In the genomic region with DNA sequence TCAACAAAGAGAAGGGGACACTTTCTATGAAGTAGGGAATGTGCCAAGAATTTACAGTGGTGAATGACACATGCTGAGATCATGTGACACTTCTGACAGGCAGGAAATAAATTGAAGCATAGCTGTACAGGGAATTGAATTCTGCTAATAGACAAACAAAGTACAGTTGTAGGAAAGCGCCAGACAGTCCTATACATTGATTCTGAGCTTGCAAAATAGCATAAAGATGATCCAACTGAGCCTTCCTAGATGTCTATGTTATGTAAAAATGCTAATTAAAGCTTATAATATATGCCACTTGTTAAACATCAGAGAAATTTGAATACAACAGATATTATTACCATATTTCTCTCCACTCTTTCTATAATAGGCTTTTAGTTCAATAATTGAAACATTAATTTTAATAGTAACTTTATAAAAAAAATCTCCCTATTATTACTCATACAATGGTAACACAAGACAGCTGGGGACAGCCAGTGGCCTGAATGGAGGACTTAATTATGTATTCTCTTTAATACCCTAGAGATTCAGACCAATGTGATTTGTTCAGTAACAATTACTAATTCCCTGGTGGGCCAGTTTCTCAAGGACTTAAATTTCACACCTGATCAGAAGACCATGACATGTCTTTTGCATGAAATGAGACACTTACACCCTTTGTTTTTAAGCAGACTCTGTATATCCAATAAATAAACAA, we compare ENCODE assay signal across 27 mouse cellular contexts.
DNase-seq lines count a peak whose midpoint lies in the region; ATAC-seq lines count a peak whose summit lies in the region.
"Had no signal": no experiment of that assay in that cellular context is flagged by ENCODE, and none has a peak within 500 bp of the region (broad histone marks: within the 10 kb centered on the region; RNA-seq: fewer than 3 reads in every experiment).

No protein-coding gene starts in this region.

- no peak overlapping the region for H3K4me2 ChIP-seq in hindbrain, embryonic 11.5 days (replicated peaks; ENCODE audit: low read depth, low read length)
- H3K4me2 ChIP-seq in hindbrain, embryonic 16.5 days (ENCODE audit: low read length), result no peak overlapping the region
- no peak overlapping the region for H3K4me2 ChIP-seq in midbrain, embryonic 12.5 days (replicated peaks)
- no peak overlapping the region for H3K4me2 ChIP-seq in neural tube, embryonic 11.5 days (ENCODE audit: low read depth)
- no peak overlapping the region for H3K4me2 ChIP-seq in neural tube, embryonic 15.5 days
- H3K4me2 ChIP-seq: embryonic facial prominence, embryonic 12.5 days; embryonic facial prominence, embryonic 15.5 days; heart, embryonic 12.5 days; heart, embryonic 15.5 days; hindbrain, embryonic 15.5 days had no signal

- intact Hi-C loops in left cerebral cortex, postnatal 4 days (cut with DNase I), result no loop called here

- H3K9ac ChIP-seq in hindbrain, embryonic 11.5 days (ENCODE audit: low read depth, low read length), result no peak overlapping the region
- H3K9ac ChIP-seq in hindbrain, embryonic 16.5 days (ENCODE audit: low read depth, low read length), result no peak overlapping the region
- no peak overlapping the region for H3K9ac ChIP-seq in midbrain, embryonic 12.5 days (replicated peaks)
- H3K9ac ChIP-seq in neural tube, embryonic 11.5 days (ENCODE audit: low read length), result no peak overlapping the region
- H3K9ac ChIP-seq in neural tube, embryonic 15.5 days (replicated peaks), result no peak overlapping the region
- H3K9ac ChIP-seq: embryonic facial prominence, embryonic 12.5 days; embryonic facial prominence, embryonic 15.5 days; forebrain, postnatal 0 days; heart, embryonic 12.5 days; heart, embryonic 15.5 days; hindbrain, embryonic 15.5 days had no signal

- H3K4me1 ChIP-seq in hindbrain, embryonic 11.5 days (replicated peaks; ENCODE audit: control insufficient read depth, insufficient read depth, low read length), result no peaks in the 10 kb centered on the region
- no peaks in the 10 kb centered on the region for H3K4me1 ChIP-seq in hindbrain, embryonic 16.5 days (ENCODE audit: control insufficient read depth, insufficient read depth, low read depth, low read length)
- no peaks in the 10 kb centered on the region for H3K4me1 ChIP-seq in midbrain, embryonic 12.5 days
- no peaks in the 10 kb centered on the region for H3K4me1 ChIP-seq in midbrain, embryonic 10.5 days
- no peaks in the 10 kb centered on the region for H3K4me1 ChIP-seq in neural tube, embryonic 11.5 days (ENCODE audit: control insufficient read depth, insufficient read depth, low read length)
- H3K4me1 ChIP-seq in neural tube, embryonic 15.5 days, result no peaks in the 10 kb centered on the region
- H3K4me1 ChIP-seq: embryonic facial prominence, embryonic 12.5 days; embryonic facial prominence, embryonic 15.5 days; heart, embryonic 12.5 days; heart, embryonic 15.5 days; hindbrain, embryonic 10.5 days; hindbrain, embryonic 15.5 days had no signal

- DNase-seq in hindbrain, embryonic 11.5 days (ENCODE audit: low spot score), result no peak
- DNase-seq in midbrain, embryonic 10.5 days (ENCODE audit: low spot score), result no peak
- no peak for DNase-seq in neural tube, embryonic 11.5 days (ENCODE audit: low spot score)
- no peak for DNase-seq in left cerebral cortex, postnatal 4 days
- DNase-seq: adrenal gland, adult 2 months; adrenal gland, postnatal 14 days; B cell, adult 2 months; cerebellum, adult 11 months; cerebellum, adult 2 months; cerebellum, adult 9-11 months; cerebellum, postnatal 25 days; forebrain, postnatal 0 days; gastrocnemius, postnatal 25 days; heart, adult 18-20 months; heart, postnatal 10 days; heart, postnatal 36 days had no signal

- H3K27me3 ChIP-seq in hindbrain, embryonic 11.5 days (ENCODE audit: control insufficient read depth, insufficient read depth, low read length), result no peaks in the 10 kb centered on the region
- H3K27me3 ChIP-seq in hindbrain, embryonic 16.5 days (replicated peaks; ENCODE audit: control insufficient read depth, insufficient read depth, low read length), result no peaks in the 10 kb centered on the region
- no peaks in the 10 kb centered on the region for H3K27me3 ChIP-seq in midbrain, embryonic 12.5 days
- no peaks in the 10 kb centered on the region for H3K27me3 ChIP-seq in midbrain, embryonic 10.5 days (ENCODE audit: low read depth, poor library complexity, severe bottlenecking)
- H3K27me3 ChIP-seq in neural tube, embryonic 11.5 days (ENCODE audit: control insufficient read depth, insufficient read depth, low read length), result no peaks in the 10 kb centered on the region
- H3K27me3 ChIP-seq in neural tube, embryonic 15.5 days (replicated peaks), result no peaks in the 10 kb centered on the region
- H3K27me3 ChIP-seq: embryonic facial prominence, embryonic 12.5 days; embryonic facial prominence, embryonic 15.5 days; heart, embryonic 12.5 days; heart, embryonic 15.5 days; hindbrain, embryonic 15.5 days had no signal

- no peak overlapping the region for H3K27ac ChIP-seq in hindbrain, embryonic 11.5 days (ENCODE audit: low read depth, low read length)
- H3K27ac ChIP-seq in hindbrain, embryonic 16.5 days (ENCODE audit: low read depth, low read length), result no peak overlapping the region
- H3K27ac ChIP-seq in midbrain, embryonic 12.5 days (replicated peaks), result no peak overlapping the region
- H3K27ac ChIP-seq in midbrain, embryonic 10.5 days (replicated peaks), result no peak overlapping the region
- no peak overlapping the region for H3K27ac ChIP-seq in neural tube, embryonic 11.5 days (ENCODE audit: low read depth, low read length)
- H3K27ac ChIP-seq in neural tube, embryonic 15.5 days (replicated peaks), result no peak overlapping the region
- H3K27ac ChIP-seq: embryonic facial prominence, embryonic 12.5 days; embryonic facial prominence, embryonic 15.5 days; heart, embryonic 15.5 days; hindbrain, embryonic 10.5 days; hindbrain, embryonic 15.5 days had no signal

- peak; percentile 84 for ATAC-seq in hindbrain, embryonic 11.5 days (ENCODE audit: low FRiP score)
- no peak for ATAC-seq in hindbrain, embryonic 16.5 days
- peak; percentile 70 for ATAC-seq in midbrain, embryonic 12.5 days (ENCODE audit: low FRiP score, low read depth)
- 0 out of 2 replicates have a peak, but pooled peaks have one; percentile 72 for ATAC-seq in neural tube, embryonic 11.5 days (ENCODE audit: insufficient read depth, low FRiP score, low TSS enrichment)
- no peak for ATAC-seq in neural tube, embryonic 15.5 days (ENCODE audit: low FRiP score)
- ATAC-seq: CD4-positive, CD25-positive, alpha-beta regulatory T cell, adult 4 months; forebrain, embryonic 14.5 days; forebrain, postnatal 0 days had no signal

- whole genome bisulfite sequencing in hindbrain, embryonic 11.5 days, result 86% methylated on average over 1 of the region's 1 CpGs
- WGBS in hindbrain, embryonic 16.5 days, result 65% methylated on average over 1 of the region's 1 CpGs
- 83% methylated on average over 1 of the region's 1 CpGs for WGBS in midbrain, embryonic 12.5 days
- WGBS in midbrain, embryonic 10.5 days, result 89% methylated on average over 1 of the region's 1 CpGs
- 75% methylated on average over 1 of the region's 1 CpGs for WGBS in neural tube, embryonic 11.5 days
- WGBS in neural tube, embryonic 15.5 days, result 77% methylated on average over 1 of the region's 1 CpGs

- no peaks in the 10 kb centered on the region for H3K9me3 ChIP-seq in hindbrain, embryonic 11.5 days (ENCODE audit: control insufficient read depth, low read length)
- H3K9me3 ChIP-seq in hindbrain, embryonic 16.5 days (ENCODE audit: control insufficient read depth, low read length), result no peaks in the 10 kb centered on the region
- H3K9me3 ChIP-seq in midbrain, embryonic 12.5 days, result no peaks in the 10 kb centered on the region
- H3K9me3 ChIP-seq in midbrain, embryonic 10.5 days (replicated peaks), result no peaks in the 10 kb centered on the region
- H3K9me3 ChIP-seq in neural tube, embryonic 11.5 days (ENCODE audit: control insufficient read depth, low read length), result no peaks in the 10 kb centered on the region
- no peaks in the 10 kb centered on the region for H3K9me3 ChIP-seq in neural tube, embryonic 15.5 days (replicated peaks)
- H3K9me3 ChIP-seq: embryonic facial prominence, embryonic 12.5 days; embryonic facial prominence, embryonic 15.5 days; heart, embryonic 12.5 days; heart, embryonic 15.5 days; hindbrain, embryonic 10.5 days; hindbrain, embryonic 15.5 days had no signal

- H3K36me3 ChIP-seq in hindbrain, embryonic 11.5 days (ENCODE audit: control insufficient read depth, insufficient read depth, low read length), result no peaks in the 10 kb centered on the region
- H3K36me3 ChIP-seq in hindbrain, embryonic 16.5 days (ENCODE audit: control insufficient read depth, insufficient read depth, low read length), result no peaks in the 10 kb centered on the region
- no peaks in the 10 kb centered on the region for H3K36me3 ChIP-seq in midbrain, embryonic 12.5 days
- no peaks in the 10 kb centered on the region for H3K36me3 ChIP-seq in midbrain, embryonic 10.5 days
- no peaks in the 10 kb centered on the region for H3K36me3 ChIP-seq in neural tube, embryonic 11.5 days (ENCODE audit: control insufficient read depth, insufficient read depth, low read length)
- H3K36me3 ChIP-seq in neural tube, embryonic 15.5 days, result no peaks in the 10 kb centered on the region
- H3K36me3 ChIP-seq: embryonic facial prominence, embryonic 12.5 days; embryonic facial prominence, embryonic 15.5 days; heart, embryonic 12.5 days; heart, embryonic 15.5 days; hindbrain, embryonic 10.5 days; hindbrain, embryonic 15.5 days had no signal

- no peak overlapping the region for H3K4me3 ChIP-seq in hindbrain, embryonic 11.5 days (ENCODE audit: low read depth, low read length)
- no peak overlapping the region for H3K4me3 ChIP-seq in hindbrain, embryonic 16.5 days (ENCODE audit: low read length)
- no peak overlapping the region for H3K4me3 ChIP-seq in midbrain, embryonic 12.5 days
- no peak overlapping the region for H3K4me3 ChIP-seq in midbrain, embryonic 10.5 days
- no peak overlapping the region for H3K4me3 ChIP-seq in neural tube, embryonic 11.5 days (ENCODE audit: low read depth, low read length)
- no peak overlapping the region for H3K4me3 ChIP-seq in neural tube, embryonic 15.5 days (replicated peaks)
- H3K4me3 ChIP-seq: embryonic facial prominence, embryonic 12.5 days; embryonic facial prominence, embryonic 15.5 days; heart, embryonic 12.5 days; heart, embryonic 15.5 days; hindbrain, embryonic 10.5 days; hindbrain, embryonic 15.5 days had no signal

Comparison
In these comparisons a context has a peak if more than half of its experiments do, and no peak if none do; other contexts are left out.
1. ATAC-seq: peak in hindbrain, embryonic 11.5 days (single experiment), midbrain, embryonic 12.5 days (single experiment) and neural tube, embryonic 11.5 days (single experiment); none in hindbrain, embryonic 16.5 days (single experiment) and neural tube, embryonic 15.5 days (single experiment).